Mouse (Mus musculus): ENCODE results near the gene Ccpg1.

DNA sequence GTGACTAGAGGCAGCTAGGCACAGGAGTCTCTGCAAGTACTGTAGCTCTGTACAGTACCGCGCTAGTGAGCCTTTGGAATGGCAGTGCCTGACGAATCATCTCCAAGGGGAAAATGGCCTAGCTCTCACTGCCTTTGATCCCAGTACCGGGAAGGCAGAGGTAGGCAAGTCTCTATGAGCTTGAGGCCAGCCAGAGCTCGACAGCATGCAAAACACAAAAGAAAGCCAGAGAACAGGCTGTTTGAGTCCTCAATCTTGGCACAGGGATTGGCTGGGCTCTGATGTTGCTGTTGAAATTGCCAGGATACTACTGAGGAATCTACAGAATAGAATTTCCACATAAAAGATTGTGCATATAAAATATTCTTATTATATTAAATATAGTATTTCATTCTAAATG lies 12.8 kb upstream of the Ccpg1 start:
- no peak for TF ChIP-seq POLR2A (IDR thresholded peaks at IDR 0.05; ENCODE audit: insufficient read depth, low read length)
- TF ChIP-seq CTCF (IDR thresholded peaks at IDR 0.05; ENCODE audit: low read depth, low read length) = no peak
- TF ChIP-seq EP300 (IDR thresholded peaks at IDR 0.05; ENCODE audit: insufficient read depth, low read depth, low read length) = no peak

All from ES-Bruce4 (cell line).